Mouse (Mus musculus) neural tube, embryonic 14.5 days (tissue): ENCODE measurements around the gene Aldh16a1. TPM values are rescaled to one million over a fixed set of nuclear protein-coding genes. Genes with fewer than 3 reads are reported as not detected.
A peak's percentile ranks its signal among the peaks of the same experiment; 100 is the strongest.

Experiments
- ATAC-seq: fragments of 200-750 bp; cut with Nextera tagmentation; 2 replicates; pipeline ENCODE4 v1.8.0; 2017; ENCODE audit warnings: low read depth, mild to moderate bottlenecking, moderate TSS enrichment, moderate library complexity
- H3K27ac ChIP-seq: fragments of 300-500 bp; sonication (generic); 2 replicates; pipeline ENCODE4 v1.5.1; 2014; ENCODE audit warnings: low read depth, mild to moderate bottlenecking, control low read depth, low read length, moderate library complexity, mixed read lengths
- H3K27me3 ChIP-seq: fragments of 300-500 bp; sonication (generic); 2 replicates; pipeline ENCODE4 v1.6.1; 2014; ENCODE audit warnings: low read length; ENCODE audit not compliant: control insufficient read depth, insufficient read depth
- H3K36me3 ChIP-seq: fragments of 300-500 bp; sonication (generic); 2 replicates; pipeline ENCODE4 v1.6.1; 2014; ENCODE audit warnings: low read length, mixed read lengths; ENCODE audit not compliant: control insufficient read depth, insufficient read depth
- H3K4me1 ChIP-seq: fragments of 300-500 bp; sonication (generic); 2 replicates; pipeline ENCODE4 v1.6.1; 2014; ENCODE audit warnings: low read length; ENCODE audit not compliant: control insufficient read depth, insufficient read depth
- H3K4me2 ChIP-seq: fragments of 300-500 bp; sonication (generic); 2 replicates; pipeline ENCODE4 v1.6.1; 2014; ENCODE audit warnings: mild to moderate bottlenecking, low read depth, low read length, control low read depth
- H3K4me3 ChIP-seq: fragments of 300-500 bp; sonication (generic); 2 replicates; pipeline ENCODE4 v1.5.1; 2014; ENCODE audit warnings: low read depth, low read length, control low read depth, mixed read lengths
- H3K9ac ChIP-seq: fragments of 300-500 bp; sonication (generic); replicated peaks from 2 replicates; pipeline ENCODE4 v1.6.1; 2014; ENCODE audit warnings: low read depth, mild to moderate bottlenecking, control low read depth, low read length, mixed read lengths
- H3K9me3 ChIP-seq: fragments of 300-500 bp; sonication (generic); 2 replicates; pipeline ENCODE4 v1.6.1; 2016; ENCODE audit warnings: low read length; ENCODE audit not compliant: control insufficient read depth
- WGBS: fragments of 180-500 bp; shearing (Covaris S2); extraction: QIAGEN DNeasy Blood & Tissue Kit; methylation state at CpG from one replicate; pipeline ENCODE4 v1.1.7; 2014; 5-methylcytosine and 5-hydroxymethylcytosine counted together
- polyA plus RNA-seq: library from polyadenylated mRNA; unstranded; fragments of >200 nt; fragmentation: Nextera tagmentation; extraction: Ambion mirVana; gene quantifications from 2 replicates; pipeline ENCODE4 v1.2.1, GENCODE M21; 2014

Aldh16a1 gene
- polyA plus RNA-seq, 1 experiment from 2014 or later = 16.9 TPM

DNA sequence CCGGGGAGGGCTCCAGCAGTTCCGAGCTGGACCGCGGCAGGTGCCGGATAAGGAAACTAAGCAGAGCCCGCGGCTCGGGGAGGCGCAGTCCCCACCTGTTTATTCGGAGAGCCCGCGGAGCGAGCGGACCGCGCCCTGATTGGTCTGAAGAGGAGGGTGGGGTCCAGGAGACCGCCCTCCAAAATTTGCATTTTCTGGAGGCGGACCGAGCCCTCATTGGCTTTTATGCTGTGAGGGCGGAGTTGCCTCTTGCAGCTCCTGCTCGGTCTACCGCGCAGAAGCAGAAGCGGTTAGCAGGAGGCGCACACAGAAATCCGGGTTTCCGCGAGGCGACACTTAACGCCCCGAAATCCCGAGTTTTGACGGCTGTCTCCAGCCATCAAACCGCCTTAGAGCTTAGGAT, 27.8 kb upstream of the Aldh16a1 start:
- H3K27me3 ChIP-seq = peaks cover 69% of the 10 kb centered on the region
- H3K9me3 ChIP-seq = no peaks in the 10 kb centered on the region
- peak overlapping the region; percentile 12 for H3K4me3 ChIP-seq
- WGBS = under 1% methylated on average over 34 of the region's 34 CpGs
- peak overlapping the region; percentile 39 for H3K4me2 ChIP-seq
- no peaks in the 10 kb centered on the region for H3K36me3 ChIP-seq
- peak; percentile 89 for ATAC-seq
- H3K9ac ChIP-seq = no peak overlapping the region
- H3K4me1 ChIP-seq = no peaks in the 10 kb centered on the region
- no peak overlapping the region for H3K27ac ChIP-seq

DNA sequence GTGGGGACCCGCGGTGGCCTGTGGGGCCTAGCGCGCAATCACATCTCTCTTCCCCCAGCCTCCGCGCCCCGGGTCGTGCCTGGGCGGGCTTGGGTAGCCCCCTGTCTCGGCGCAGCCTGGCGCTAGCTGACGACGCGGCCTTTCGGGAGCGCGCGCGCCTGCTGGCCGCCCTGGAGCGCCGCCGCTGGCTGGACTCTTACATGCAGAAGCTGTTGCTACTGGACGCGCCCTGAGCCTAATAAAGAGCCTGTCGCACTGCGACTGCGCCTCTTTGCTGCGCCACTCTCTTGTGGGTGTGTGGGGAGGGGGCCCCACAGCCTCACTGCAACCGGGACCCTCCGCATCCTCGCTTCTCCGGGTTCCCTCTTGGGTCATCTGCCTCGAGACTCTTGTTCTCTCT, 27.2 kb upstream of the Aldh16a1 start:
- no peaks in the 10 kb centered on the region for H3K36me3 ChIP-seq
- H3K27ac ChIP-seq = no peak overlapping the region
- no peaks in the 10 kb centered on the region for H3K4me1 ChIP-seq
- WGBS = 3% methylated on average over 34 of the region's 35 CpGs
- no peak overlapping the region for H3K9ac ChIP-seq
- peak overlapping the region; percentile 5; the same call in 1 of the 2 replicates for H3K4me3 ChIP-seq
- ATAC-seq = no peak
- peak overlapping the region; percentile 39 for H3K4me2 ChIP-seq
- peaks cover 72% of the 10 kb centered on the region for H3K27me3 ChIP-seq
- no peaks in the 10 kb centered on the region for H3K9me3 ChIP-seq

DNA sequence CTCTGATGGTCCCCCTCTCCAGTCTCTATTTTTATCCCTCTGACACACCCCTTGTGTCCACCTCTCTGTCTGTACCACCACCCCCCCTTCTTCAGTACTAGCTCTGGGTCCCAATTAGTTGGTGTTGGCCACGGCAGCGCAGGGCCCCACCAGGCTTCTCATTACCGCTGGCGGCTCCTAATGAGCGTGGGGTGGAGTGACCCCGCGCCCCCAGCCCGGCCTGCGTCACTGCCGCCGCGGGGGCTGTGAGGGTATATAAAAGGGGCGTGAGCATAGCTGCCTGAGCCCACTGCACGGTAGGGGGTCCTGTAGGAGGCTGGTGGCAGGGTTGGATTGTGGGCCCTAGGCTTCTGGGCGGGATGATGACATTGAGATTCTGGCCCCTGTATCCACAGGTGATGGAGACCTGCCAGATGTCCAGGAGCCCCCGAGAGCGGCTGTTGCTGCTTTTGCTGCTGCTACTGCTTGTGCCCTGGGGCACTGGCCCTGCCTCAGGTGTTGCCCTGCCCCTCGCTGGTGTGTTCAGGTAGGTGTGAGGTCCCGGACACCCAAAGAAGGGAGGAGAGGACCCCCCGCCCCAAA, 26.6 kb upstream of the Aldh16a1 start, which contains the start of gene Pth2:
Gene Pth2, plus strand, starts transcription at position 100 of the 582 bp plus-strand sequence.
- peak within 1 kb of the TSS; percentile 39 for H3K4me2 ChIP-seq
- no peaks in the 10 kb centered on the region for H3K4me1 ChIP-seq
- H3K4me3 ChIP-seq = peak within 1 kb of the TSS; percentile 5; the same call in 1 of the 2 replicates
- WGBS = 14% methylated on average over 20 of the region's 20 CpGs
- H3K9ac ChIP-seq = no peak within 1 kb of the TSS
- no peaks in the 10 kb centered on the region for H3K9me3 ChIP-seq
- H3K27me3 ChIP-seq = peaks cover 72% of the 10 kb centered on the region
- ATAC-seq = no peak
- no peak within 1 kb of the TSS for H3K27ac ChIP-seq
- no peaks in the 10 kb centered on the region for H3K36me3 ChIP-seq

DNA sequence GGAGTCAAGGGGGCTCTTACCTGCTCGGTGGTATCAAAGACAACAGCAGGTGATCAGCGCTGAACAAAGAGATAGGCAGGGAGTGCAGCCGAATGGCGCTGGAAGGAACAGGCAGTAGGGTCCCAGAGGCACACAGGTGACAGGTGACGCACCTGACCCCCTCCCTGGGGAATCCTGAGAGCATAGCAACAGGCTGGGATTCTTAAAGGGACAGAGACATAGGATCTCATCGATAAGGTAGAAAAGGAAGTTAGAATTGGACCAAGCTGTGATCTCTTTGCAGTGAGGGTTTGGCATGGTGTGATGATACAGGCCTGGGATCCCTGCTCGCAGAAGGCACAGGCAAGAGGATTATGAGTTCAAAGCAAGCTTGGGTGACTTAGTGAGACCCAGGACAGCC, 25.1 kb upstream of the Aldh16a1 start, which contains the start of gene Gfy:
Gene Gfy, minus strand, starts transcription at position 101 of the 400 bp plus-strand sequence.
- Histone ChIP-seq H3K4me1 (no peaks in the 10 kb centered on the region), H3K9me3 (no peaks in the 10 kb centered on the region), H3K27ac (no peak within 1 kb of the TSS), H3K36me3 (no peaks in the 10 kb centered on the region), H3K4me2 (no peak within 1 kb of the TSS), H3K4me3 (no peak within 1 kb of the TSS), H3K9ac (no peak within 1 kb of the TSS), H3K27me3 (peaks cover 77% of the 10 kb centered on the region)
- WGBS = 25% methylated on average over 7 of the region's 7 CpGs
- ATAC-seq = no peak

GRCm38 (mm10) chr7:45178550-45178949, 24.2 kb upstream of the Aldh16a1 start:
- H3K27ac ChIP-seq = no peak overlapping the region
- peaks cover 76% of the 10 kb centered on the region for H3K27me3 ChIP-seq
- H3K4me3 ChIP-seq = no peak overlapping the region
- H3K4me2 ChIP-seq = no peak overlapping the region
- H3K4me1 ChIP-seq = no peaks in the 10 kb centered on the region
- ATAC-seq = no peak
- H3K9ac ChIP-seq = no peak overlapping the region
- no peaks in the 10 kb centered on the region for H3K36me3 ChIP-seq
- WGBS = 25% methylated on average over 7 of the region's 7 CpGs
- no peaks in the 10 kb centered on the region for H3K9me3 ChIP-seq

DNA sequence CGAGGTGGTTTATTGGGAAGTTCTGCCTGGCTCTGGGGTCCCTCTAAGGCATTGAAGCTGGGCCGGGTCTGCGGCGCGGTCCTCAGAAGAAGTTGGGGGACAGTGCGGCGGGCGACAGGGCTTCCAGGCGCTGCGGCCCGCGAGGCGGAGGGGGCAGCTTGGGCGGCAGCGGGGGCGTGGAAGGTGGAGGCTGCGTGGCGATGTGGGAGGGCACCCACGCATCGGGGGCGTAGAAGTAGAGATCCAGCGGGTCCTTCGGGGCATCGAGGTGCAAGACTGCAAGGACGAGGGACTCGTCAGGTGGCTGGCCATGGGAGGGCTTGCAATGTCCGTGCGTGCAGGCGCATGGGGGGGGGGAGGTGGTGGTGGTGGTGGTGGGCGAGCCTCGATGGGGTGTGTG, 22.0 kb upstream of the Aldh16a1 start:
- Histone ChIP-seq H3K4me2 (peak overlapping the region; percentile 16; the same call in 1 of the 2 replicates), H3K4me3 (no peak overlapping the region; the same call in 1 of the 2 replicates), H3K4me1 (no peaks in the 10 kb centered on the region), H3K9ac (no peak overlapping the region), H3K36me3 (no peaks in the 10 kb centered on the region), H3K27me3 (peaks cover 58% of the 10 kb centered on the region), H3K27ac (no peak overlapping the region), H3K9me3 (no peaks in the 10 kb centered on the region)
- 2% methylated on average over 30 of the region's 31 CpGs for WGBS
- no peak for ATAC-seq

DNA sequence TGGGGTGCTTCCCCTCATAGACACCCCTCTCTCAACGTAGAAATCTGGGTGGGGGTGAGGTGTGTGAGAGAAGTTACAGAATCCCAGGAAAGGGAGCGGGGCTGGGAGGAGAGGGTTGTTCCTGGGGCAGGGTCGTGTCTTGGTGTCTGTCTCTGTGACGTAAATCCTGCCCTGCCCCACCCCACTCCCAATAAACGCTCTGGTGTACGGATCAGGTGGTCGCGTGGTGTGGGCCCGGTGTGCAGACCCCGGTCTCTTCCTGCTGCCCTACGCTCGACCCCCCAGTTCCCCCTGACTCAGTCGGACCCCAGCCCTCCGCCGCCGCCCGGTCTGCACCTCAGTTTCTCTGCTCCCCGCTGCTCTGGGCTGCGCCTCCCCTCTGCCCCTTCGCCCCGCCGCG, 21.5 kb upstream of the Aldh16a1 start:
- Histone ChIP-seq H3K9ac (no peak overlapping the region), H3K4me3 (no peak overlapping the region; the same call in 1 of the 2 replicates), H3K36me3 (no peaks in the 10 kb centered on the region), H3K27me3 (peaks cover 54% of the 10 kb centered on the region), H3K27ac (no peak overlapping the region), H3K4me1 (no peaks in the 10 kb centered on the region), H3K4me2 (peak overlapping the region; percentile 16; the same call in 1 of the 2 replicates), H3K9me3 (no peaks in the 10 kb centered on the region)
- no peak for ATAC-seq
- 2% methylated on average over 22 of the region's 23 CpGs for WGBS

- 3% methylated on average over 13 of the region's 13 CpGs for WGBS
- Histone ChIP-seq H3K9me3 (no peaks in the 10 kb centered on the region), H3K4me1 (no peaks in the 10 kb centered on the region), H3K4me3 (no peak overlapping the region), H3K27ac (no peak overlapping the region), H3K27me3 (peaks cover 49% of the 10 kb centered on the region), H3K4me2 (no peak overlapping the region), H3K36me3 (no peaks in the 10 kb centered on the region), H3K9ac (no peak overlapping the region)
- no peak for ATAC-seq
These were observed 21.0 kb upstream of the Aldh16a1 start for GRCm38 (mm10) chr7:45175398-45175797.

DNA sequence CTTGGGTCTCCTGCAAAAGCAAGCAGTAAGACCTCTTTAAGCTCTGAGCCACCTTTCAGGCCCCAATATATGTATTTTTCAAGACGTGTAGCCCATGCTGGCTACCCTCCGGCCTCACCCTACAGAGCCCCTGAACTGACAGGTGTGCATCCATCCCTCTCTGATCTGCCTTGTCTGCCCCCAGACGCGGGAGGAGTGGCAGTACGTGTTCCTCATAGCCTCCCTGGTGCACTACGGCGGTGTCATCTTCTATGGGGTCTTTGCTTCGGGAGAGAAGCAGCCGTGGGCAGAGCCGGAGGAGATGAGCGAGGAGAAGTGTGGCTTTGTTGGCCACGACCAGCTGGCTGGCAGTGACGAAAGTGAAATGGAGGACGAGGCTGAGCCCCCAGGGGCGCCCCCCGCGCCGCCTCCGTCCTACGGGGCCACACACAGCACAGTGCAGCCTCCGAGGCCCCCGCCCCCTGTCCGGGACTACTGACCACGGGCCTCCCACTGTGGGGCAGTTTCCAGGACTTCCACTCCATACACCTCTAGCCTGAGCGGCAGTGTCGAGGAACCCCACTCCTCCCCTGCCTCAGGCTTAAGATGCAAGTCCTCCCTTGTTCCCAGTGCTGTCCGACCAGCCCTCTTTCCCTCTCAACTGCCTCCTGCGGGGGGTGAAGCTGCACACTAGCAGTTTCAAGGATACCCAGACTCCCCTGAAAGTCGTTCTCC, 20.3 kb upstream of the Aldh16a1 start:
- WGBS = 3% methylated on average over 29 of the region's 29 CpGs
- Histone ChIP-seq H3K4me3 (no peak overlapping the region), H3K36me3 (no peaks in the 10 kb centered on the region), H3K4me2 (no peak overlapping the region), H3K27me3 (peaks cover 43% of the 10 kb centered on the region), H3K4me1 (no peaks in the 10 kb centered on the region), H3K9ac (no peak overlapping the region), H3K9me3 (no peaks in the 10 kb centered on the region), H3K27ac (no peak overlapping the region)
- ATAC-seq = peak; percentile 46; the same call in 1 of the 2 replicates
